Mouse (Mus musculus): ENCODE measurements at regions not wholly inside any gene's neighbourhood (a gene's known extent, or its start where the extent isn't known, plus 50 kb on each side); places are given as distances from the start of the nearest gene placed in this dataset.

DNA sequence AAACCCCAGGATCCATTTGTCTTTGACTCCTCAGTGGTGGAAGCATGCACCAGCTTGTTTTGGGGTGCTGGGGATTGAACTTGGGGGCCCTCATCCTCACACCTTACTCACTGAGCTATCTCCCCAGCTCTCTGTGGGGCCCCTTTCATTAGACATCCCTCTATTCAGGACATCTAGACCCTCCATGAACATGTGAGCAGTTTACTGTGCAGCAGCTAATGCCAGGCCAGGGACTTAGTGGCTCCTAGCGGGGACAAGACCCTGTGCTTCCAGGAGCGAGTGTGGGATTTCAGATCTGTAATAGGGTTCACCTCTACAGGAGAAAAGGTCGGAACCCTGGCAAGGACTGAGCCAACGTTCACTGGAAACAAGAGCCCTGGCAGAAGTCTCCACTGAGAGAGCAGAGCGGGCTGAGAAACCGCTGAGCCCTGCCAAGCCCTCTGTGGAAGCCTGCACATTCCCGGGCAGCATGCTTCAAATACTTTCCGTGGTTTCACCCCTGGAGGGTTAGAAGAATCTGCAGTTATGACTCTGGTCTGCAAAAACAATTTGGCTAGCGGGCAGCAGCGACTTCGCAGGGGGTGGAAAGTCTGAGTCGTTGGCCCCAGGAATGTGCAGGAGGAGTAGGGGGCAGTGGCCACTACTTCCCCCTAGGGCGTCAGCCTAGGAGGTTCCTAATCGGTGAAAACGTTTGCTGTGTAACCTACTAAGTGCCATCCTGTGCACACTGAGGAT is 125.6 kb downstream of the Smad6 start:
- 56% methylated on average over 15 of the region's 15 CpGs for WGBS
- TF ChIP-seq POLR2A (IDR thresholded peaks at IDR 0.05; ENCODE audit: low read depth, low read length): no peak
- no peak for TF ChIP-seq CTCF (IDR thresholded peaks at IDR 0.05; ENCODE audit: extremely low read depth, insufficient read length, insufficient replicate concordance, low read depth, low read length)
- Histone ChIP-seq H3K4me1 (ENCODE audit: control insufficient read depth, insufficient read depth, insufficient read length, low read length) (peaks cover 2% of the 10 kb centered on the region; the same call in 1 of the 2 replicates), H3K36me3 (ENCODE audit: control insufficient read depth, insufficient read depth, low read length) (no peaks in the 10 kb centered on the region), H3K27ac (ENCODE audit: insufficient read depth, low read depth, low read length) (0 out of 2 replicates have a peak overlapping the region, but pooled peaks have one; percentile 8), H3K27me3 (ENCODE audit: control insufficient read depth, insufficient read depth, low read length) (no peaks in the 10 kb centered on the region), H3K4me3 (ENCODE audit: low read depth, low read length) (no peak overlapping the region)

GRCm38 (mm10) chr9:63892235-63892971 is 129.5 kb downstream of the Smad6 start:
- H3K36me3 ChIP-seq (ENCODE audit: control insufficient read depth, insufficient read depth, low read length): no peaks in the 10 kb centered on the region
- H3K27ac ChIP-seq (ENCODE audit: insufficient read depth, low read depth, low read length): no peak overlapping the region
- WGBS: 62% methylated on average over 17 of the region's 17 CpGs

GRCm38 (mm10) chr9:63890717-63891116 is 131.1 kb downstream of the Smad6 start:
- H3K4me1 ChIP-seq (ENCODE audit: control insufficient read depth, insufficient read depth, insufficient read length, low read length): no peaks in the 10 kb centered on the region
- WGBS: 27% methylated on average over 5 of the region's 5 CpGs
- no peaks in the 10 kb centered on the region for H3K27me3 ChIP-seq (ENCODE audit: control insufficient read depth, insufficient read depth, low read length)
- no peak for TF ChIP-seq POLR2A (IDR thresholded peaks at IDR 0.05; ENCODE audit: low read depth, low read length)
- no peaks in the 10 kb centered on the region for H3K36me3 ChIP-seq (ENCODE audit: control insufficient read depth, insufficient read depth, low read length)
- no peak overlapping the region for H3K27ac ChIP-seq (ENCODE audit: insufficient read depth, low read depth, low read length)
- H3K4me3 ChIP-seq (ENCODE audit: low read depth, low read length): no peak overlapping the region

More at GRCm38 (mm10) chr9:63892235-63892971, 129.5 kb downstream of the Smad6 start:
- Histone ChIP-seq H3K4me1 (ENCODE audit: control insufficient read depth, insufficient read depth, insufficient read length, low read length) (peaks cover 2% of the 10 kb centered on the region; the same call in 1 of the 2 replicates), H3K4me3 (ENCODE audit: low read depth, low read length) (no peak overlapping the region), H3K27me3 (ENCODE audit: control insufficient read depth, insufficient read depth, low read length) (no peaks in the 10 kb centered on the region)
- TF ChIP-seq CTCF (IDR thresholded peaks at IDR 0.05; ENCODE audit: extremely low read depth, insufficient read length, insufficient replicate concordance, low read depth, low read length) (no peak), POLR2A (IDR thresholded peaks at IDR 0.05; ENCODE audit: low read depth, low read length) (no peak)

GRCm38 (mm10) chr9:63889570-63889969 is 131.8 kb upstream of the Smad3 start:
- no peaks in the 10 kb centered on the region for H3K36me3 ChIP-seq (ENCODE audit: control insufficient read depth, insufficient read depth, low read length)
- no peaks in the 10 kb centered on the region for H3K4me1 ChIP-seq (ENCODE audit: control insufficient read depth, insufficient read depth, insufficient read length, low read length)
- H3K27me3 ChIP-seq (ENCODE audit: control insufficient read depth, insufficient read depth, low read length): no peaks in the 10 kb centered on the region
- WGBS: 61% methylated on average over 6 of the region's 6 CpGs
- no peak overlapping the region for H3K27ac ChIP-seq (ENCODE audit: insufficient read depth, low read depth, low read length)
- no peak for TF ChIP-seq CTCF (IDR thresholded peaks at IDR 0.05; ENCODE audit: extremely low read depth, insufficient read length, insufficient replicate concordance, low read depth, low read length)
- no peak for TF ChIP-seq POLR2A (IDR thresholded peaks at IDR 0.05; ENCODE audit: low read depth, low read length)
- H3K4me3 ChIP-seq (ENCODE audit: low read depth, low read length): no peak overlapping the region

DNA sequence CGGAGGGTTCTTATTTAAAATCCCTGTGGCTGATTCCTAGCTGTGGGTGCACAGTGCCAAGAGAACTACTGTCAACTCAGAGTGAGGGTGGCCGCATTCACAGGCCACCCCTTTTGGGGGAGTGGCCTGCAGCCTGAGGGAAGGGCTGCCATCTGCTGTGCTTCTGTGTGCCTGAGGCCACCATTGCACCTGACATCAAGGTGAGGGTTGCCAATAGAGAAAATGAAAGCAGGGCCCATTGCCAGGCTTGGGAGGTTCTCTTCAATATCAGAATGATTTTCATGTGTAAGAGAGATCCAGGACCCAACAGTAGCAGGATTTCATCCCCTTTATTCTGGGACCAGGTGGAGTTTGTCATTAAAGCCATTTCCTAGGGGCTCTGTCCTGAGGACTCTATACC is 127.2 kb upstream of the Smad3 start:
- TF ChIP-seq CTCF (IDR thresholded peaks at IDR 0.05; ENCODE audit: extremely low read depth, insufficient read length, insufficient replicate concordance, low read depth, low read length): no peak
- no peak for TF ChIP-seq POLR2A (IDR thresholded peaks at IDR 0.05; ENCODE audit: low read depth, low read length)
- H3K4me1 ChIP-seq (ENCODE audit: control insufficient read depth, insufficient read depth, insufficient read length, low read length): no peaks in the 10 kb centered on the region
- no peaks in the 10 kb centered on the region for H3K36me3 ChIP-seq (ENCODE audit: control insufficient read depth, insufficient read depth, low read length)
- 57% methylated on average over 2 of the region's 2 CpGs for WGBS
- no peak overlapping the region for H3K4me3 ChIP-seq (ENCODE audit: low read depth, low read length)
- 0 out of 2 replicates have a peak, but pooled peaks cover 2% of the 10 kb centered on the region for H3K27me3 ChIP-seq (ENCODE audit: control insufficient read depth, insufficient read depth, low read length)
- no peak overlapping the region for H3K27ac ChIP-seq (ENCODE audit: insufficient read depth, low read depth, low read length)

DNA sequence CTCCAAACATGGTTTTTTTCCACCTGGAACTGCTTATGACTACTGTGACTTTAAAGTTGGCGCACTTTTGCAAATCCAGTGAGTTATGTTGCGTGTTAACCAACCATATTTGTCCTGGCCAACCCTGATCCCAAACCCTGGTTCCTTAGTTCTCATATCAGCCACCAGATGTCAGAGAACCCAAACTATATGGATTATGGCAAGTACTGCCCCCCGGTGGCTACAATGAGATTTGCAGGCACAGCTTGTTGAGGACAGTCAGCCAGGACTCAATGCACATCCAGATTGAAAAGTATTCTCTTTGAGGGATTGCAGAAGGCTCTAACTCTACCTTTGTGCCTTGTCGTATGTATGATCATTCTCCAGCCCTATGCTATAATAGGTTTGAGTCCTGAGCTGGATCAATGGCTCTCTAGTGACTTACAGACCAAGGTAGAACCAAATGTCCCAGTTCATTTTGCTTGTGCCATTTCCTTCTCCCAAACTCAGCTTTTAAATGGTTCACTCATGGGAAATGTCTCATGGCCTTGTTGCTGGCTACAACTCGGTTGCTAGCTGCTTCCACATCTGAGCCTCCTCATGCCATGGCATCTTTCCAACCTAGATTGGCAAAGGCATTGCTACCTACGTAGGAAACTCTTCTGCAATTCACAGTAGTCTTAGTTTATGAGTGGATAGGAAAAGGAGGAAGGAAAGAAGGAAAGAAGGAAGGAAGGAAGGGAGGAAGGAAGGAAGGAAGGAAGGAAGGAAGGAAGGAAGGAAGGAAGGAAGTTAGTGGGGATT is 126.1 kb upstream of the Smad3 start:
- Histone ChIP-seq H3K27ac (ENCODE audit: insufficient read depth, low read depth, low read length) (no peak overlapping the region), H3K4me1 (ENCODE audit: control insufficient read depth, insufficient read depth, insufficient read length, low read length) (no peaks in the 10 kb centered on the region), H3K36me3 (ENCODE audit: control insufficient read depth, insufficient read depth, low read length) (no peaks in the 10 kb centered on the region), H3K4me3 (ENCODE audit: low read depth, low read length) (no peak overlapping the region), H3K27me3 (ENCODE audit: control insufficient read depth, insufficient read depth, low read length) (0 out of 2 replicates have a peak, but pooled peaks cover 3% of the 10 kb centered on the region)
- 68% methylated on average over 6 of the region's 6 CpGs for WGBS
- peak; percentile 40; the same call in 1 of the 2 replicates for TF ChIP-seq CTCF (IDR thresholded peaks at IDR 0.05; ENCODE audit: extremely low read depth, insufficient read length, insufficient replicate concordance, low read depth, low read length)
- TF ChIP-seq POLR2A (IDR thresholded peaks at IDR 0.05; ENCODE audit: low read depth, low read length): no peak
